Mouse (Mus musculus): ENCODE results near the gene Fcer2a. TPM values are rescaled to one million over a fixed set of nuclear protein-coding genes. Genes with fewer than 3 reads are reported as not detected.

Fcer2a gene
- 390 and 391 TPM in 2 replicates for total RNA-seq (2017)

GRCm38 (mm10) chr8:3694121-3694520 lies at the start of gene Fcer2a:
Gene Fcer2a, minus strand, starts transcription at chr8:3694175.
- ATAC-seq (ENCODE audit: extremely low read depth, insufficient number of reproducible peaks, low FRiP score, poor library complexity, severe bottlenecking), result peak; percentile 90

- ATAC-seq (ENCODE audit: extremely low read depth, insufficient number of reproducible peaks, low FRiP score, poor library complexity, severe bottlenecking), result no peak
These were observed 43.0 kb upstream of the Fcer2a start for GRCm38 (mm10) chr8:3736947-3737346.

- no peak for ATAC-seq (ENCODE audit: extremely low read depth, insufficient number of reproducible peaks, low FRiP score, poor library complexity, severe bottlenecking)
These were observed 41.6 kb upstream of the Fcer2a start for GRCm38 (mm10) chr8:3735599-3735998.

GRCm38 (mm10) chr8:3734084-3734483 lies 40.1 kb upstream of the Fcer2a start:
- no peak for ATAC-seq (ENCODE audit: extremely low read depth, insufficient number of reproducible peaks, low FRiP score, poor library complexity, severe bottlenecking)

- no peak for ATAC-seq (ENCODE audit: extremely low read depth, insufficient number of reproducible peaks, low FRiP score, poor library complexity, severe bottlenecking)
These were observed 27.1 kb upstream of the Fcer2a start for GRCm38 (mm10) chr8:3721041-3721440.

- no peak for ATAC-seq (ENCODE audit: extremely low read depth, insufficient number of reproducible peaks, low FRiP score, poor library complexity, severe bottlenecking)
These were observed 26.6 kb upstream of the Fcer2a start, which contains the start of gene Clec4g for GRCm38 (mm10) chr8:3720551-3720950. Gene Clec4g, minus strand, starts transcription at chr8:3720651.

GRCm38 (mm10) chr8:3718559-3718958 lies 24.6 kb upstream of the Fcer2a start:
- ATAC-seq (ENCODE audit: extremely low read depth, insufficient number of reproducible peaks, low FRiP score, poor library complexity, severe bottlenecking), result peak; percentile 95

- ATAC-seq (ENCODE audit: extremely low read depth, insufficient number of reproducible peaks, low FRiP score, poor library complexity, severe bottlenecking), result no peak
These were observed 23.5 kb upstream of the Fcer2a start for GRCm38 (mm10) chr8:3717321-3717954.

- peak; percentile 85 for ATAC-seq (ENCODE audit: extremely low read depth, insufficient number of reproducible peaks, low FRiP score, poor library complexity, severe bottlenecking)
These were observed 17.7 kb upstream of the Fcer2a start for GRCm38 (mm10) chr8:3711646-3712045.

- no peak for ATAC-seq (ENCODE audit: extremely low read depth, insufficient number of reproducible peaks, low FRiP score, poor library complexity, severe bottlenecking)
These were observed 16.3 kb upstream of the Fcer2a start for GRCm38 (mm10) chr8:3710312-3710711.

- ATAC-seq (ENCODE audit: extremely low read depth, insufficient number of reproducible peaks, low FRiP score, poor library complexity, severe bottlenecking), result no peak
These were observed 13.6 kb upstream of the Fcer2a start for GRCm38 (mm10) chr8:3707611-3708010.

- 0 out of 2 replicates have a peak, but pooled peaks have one; percentile 5 for ATAC-seq (ENCODE audit: extremely low read depth, insufficient number of reproducible peaks, low FRiP score, poor library complexity, severe bottlenecking)
These were observed 11.7 kb upstream of the Fcer2a start for GRCm38 (mm10) chr8:3705711-3706110.

- ATAC-seq (ENCODE audit: extremely low read depth, insufficient number of reproducible peaks, low FRiP score, poor library complexity, severe bottlenecking), result no peak
These were observed 7.5 kb upstream of the Fcer2a start for GRCm38 (mm10) chr8:3701491-3701890.

GRCm38 (mm10) chr8:3690774-3691173 lies 3.2 kb downstream of the Fcer2a start:
- ATAC-seq (ENCODE audit: extremely low read depth, insufficient number of reproducible peaks, low FRiP score, poor library complexity, severe bottlenecking), result no peak

GRCm38 (mm10) chr8:3687537-3687936 lies 6.4 kb downstream of the Fcer2a start:
- peak; percentile 34; the same call in 1 of the 2 replicates for ATAC-seq (ENCODE audit: extremely low read depth, insufficient number of reproducible peaks, low FRiP score, poor library complexity, severe bottlenecking)

GRCm38 (mm10) chr8:3685422-3685821 lies 8.6 kb downstream of the Fcer2a start:
- no peak for ATAC-seq (ENCODE audit: extremely low read depth, insufficient number of reproducible peaks, low FRiP score, poor library complexity, severe bottlenecking)

- ATAC-seq (ENCODE audit: extremely low read depth, insufficient number of reproducible peaks, low FRiP score, poor library complexity, severe bottlenecking), result no peak
These were observed 9.4 kb downstream of the Fcer2a start for GRCm38 (mm10) chr8:3684530-3684929.

GRCm38 (mm10) chr8:3683408-3684176 lies 10.4 kb downstream of the Fcer2a start:
- no peak for ATAC-seq (ENCODE audit: extremely low read depth, insufficient number of reproducible peaks, low FRiP score, poor library complexity, severe bottlenecking)

- no peak for ATAC-seq (ENCODE audit: extremely low read depth, insufficient number of reproducible peaks, low FRiP score, poor library complexity, severe bottlenecking)
These were observed 11.5 kb downstream of the Fcer2a start for GRCm38 (mm10) chr8:3682435-3682834.

GRCm38 (mm10) chr8:3679656-3680055 lies 14.3 kb downstream of the Fcer2a start:
- ATAC-seq (ENCODE audit: extremely low read depth, insufficient number of reproducible peaks, low FRiP score, poor library complexity, severe bottlenecking), result no peak

All from neutrophil, adult 5-6 weeks (primary cell).